Mouse (Mus musculus): ENCODE measurements at regions not wholly inside any gene's neighbourhood (a gene's known extent, or its start where the extent isn't known, plus 50 kb on each side); places are given as distances from the start of the nearest gene placed in this dataset.

DNA sequence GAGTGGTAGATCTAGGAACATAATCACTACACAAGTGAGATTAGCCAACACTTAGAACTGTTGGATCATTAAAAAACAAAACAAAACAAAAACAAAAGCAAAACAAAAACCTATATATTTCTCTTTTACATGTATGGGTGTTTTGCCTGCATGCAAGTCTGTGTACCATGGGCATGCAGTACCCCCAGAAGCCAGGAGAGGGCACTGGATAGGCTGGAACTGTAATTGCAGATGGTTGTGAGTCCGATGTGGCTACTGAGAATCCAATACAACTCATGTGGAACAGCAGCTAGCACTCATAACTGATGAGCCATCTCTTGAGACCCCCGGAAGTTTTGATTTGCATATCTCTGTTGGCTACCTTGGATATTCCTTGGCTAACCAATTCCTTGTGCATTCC, 148.6 kb upstream of the Slc38a2 start:
- no peak overlapping the region for H3K4me3 ChIP-seq (ENCODE audit: insufficient read depth, poor library complexity, severe bottlenecking)
- no peak for TF ChIP-seq USF1 (IDR thresholded peaks at IDR 0.05; ENCODE audit: low read depth)
- peak; percentile 6 for TF ChIP-seq CTCF (IDR thresholded peaks at IDR 0.05; ENCODE audit: control insufficient read depth, insufficient read depth, insufficient read length)
- no peak for TF ChIP-seq MYOD1 (IDR thresholded peaks at IDR 0.05; ENCODE audit: control insufficient read depth, insufficient read length, low read depth)
- TF ChIP-seq MYOG (IDR thresholded peaks at IDR 0.05; ENCODE audit: control insufficient read depth, extremely low read depth, insufficient read length), result no peak
- no peaks in the 10 kb centered on the region for H3K36me3 ChIP-seq (ENCODE audit: control insufficient read depth, insufficient read depth)
- no peaks in the 10 kb centered on the region for H3K27me3 ChIP-seq (ENCODE audit: control insufficient read depth, insufficient read depth, insufficient read length)
- H3ac ChIP-seq (ENCODE audit: control insufficient read depth, insufficient read length, low read depth), result no peak overlapping the region
- no peaks in the 10 kb centered on the region for H3K79me3 ChIP-seq (ENCODE audit: low read depth)
- H3K79me2 ChIP-seq (ENCODE audit: control insufficient read depth, insufficient read depth), result no peaks in the 10 kb centered on the region

- Histone ChIP-seq H3K79me2 (ENCODE audit: control insufficient read depth, insufficient read depth) (no peaks in the 10 kb centered on the region), H3K79me3 (ENCODE audit: low read depth) (no peaks in the 10 kb centered on the region), H3K27me3 (ENCODE audit: control insufficient read depth, insufficient read depth, insufficient read length) (no peaks in the 10 kb centered on the region), H3K36me3 (ENCODE audit: control insufficient read depth, insufficient read depth) (no peaks in the 10 kb centered on the region), H3ac (ENCODE audit: control insufficient read depth, insufficient read length, low read depth) (no peak overlapping the region), H3K4me3 (ENCODE audit: insufficient read depth, poor library complexity, severe bottlenecking) (no peak overlapping the region)
- no peak for TF ChIP-seq MYOG (IDR thresholded peaks at IDR 0.05; ENCODE audit: control insufficient read depth, extremely low read depth, insufficient read length)
- TF ChIP-seq CTCF (IDR thresholded peaks at IDR 0.05; ENCODE audit: control insufficient read depth, insufficient read depth, insufficient read length), result no peak
- TF ChIP-seq FOSL1 (IDR thresholded peaks at IDR 0.05; ENCODE audit: insufficient read depth, low read length, poor library complexity, severe bottlenecking), result no peak
- no peak for TF ChIP-seq MAX (IDR thresholded peaks at IDR 0.05)
- TF ChIP-seq CEBPB (IDR thresholded peaks at IDR 0.05; ENCODE audit: low read depth), result no peak
- no peak for TF ChIP-seq MYOD1 (IDR thresholded peaks at IDR 0.05; ENCODE audit: control insufficient read depth, insufficient read length, low read depth)
- no peak for TF ChIP-seq USF1 (IDR thresholded peaks at IDR 0.05; ENCODE audit: low read depth)
These were observed 145.7 kb upstream of the Slc38a2 start for GRCm38 (mm10) chr15:96845221-96845620.

- no peaks in the 10 kb centered on the region for H3K79me2 ChIP-seq (ENCODE audit: control insufficient read depth, insufficient read depth)
- no peaks in the 10 kb centered on the region for H3K27me3 ChIP-seq (ENCODE audit: control insufficient read depth, insufficient read depth, insufficient read length)
- TF ChIP-seq MAX (IDR thresholded peaks at IDR 0.05), result no peak
- TF ChIP-seq USF1 (IDR thresholded peaks at IDR 0.05; ENCODE audit: low read depth), result no peak
- TF ChIP-seq CEBPB (IDR thresholded peaks at IDR 0.05; ENCODE audit: low read depth), result no peak
- TF ChIP-seq FOSL1 (IDR thresholded peaks at IDR 0.05; ENCODE audit: insufficient read depth, low read length, poor library complexity, severe bottlenecking), result no peak
- TF ChIP-seq CTCF (IDR thresholded peaks at IDR 0.05; ENCODE audit: control insufficient read depth, insufficient read depth, insufficient read length), result no peak
- no peak for TF ChIP-seq MYOG (IDR thresholded peaks at IDR 0.05; ENCODE audit: control insufficient read depth, extremely low read depth, insufficient read length)
- no peak for TF ChIP-seq MYOD1 (IDR thresholded peaks at IDR 0.05; ENCODE audit: control insufficient read depth, insufficient read length, low read depth)
- no peaks in the 10 kb centered on the region for H3K79me3 ChIP-seq (ENCODE audit: low read depth)
- no peak overlapping the region for H3ac ChIP-seq (ENCODE audit: control insufficient read depth, insufficient read length, low read depth)
- no peaks in the 10 kb centered on the region for H3K36me3 ChIP-seq (ENCODE audit: control insufficient read depth, insufficient read depth)
- H3K4me3 ChIP-seq (ENCODE audit: insufficient read depth, poor library complexity, severe bottlenecking), result no peak overlapping the region
These were observed 144.8 kb upstream of the Slc38a2 start for GRCm38 (mm10) chr15:96844290-96844689.

DNA sequence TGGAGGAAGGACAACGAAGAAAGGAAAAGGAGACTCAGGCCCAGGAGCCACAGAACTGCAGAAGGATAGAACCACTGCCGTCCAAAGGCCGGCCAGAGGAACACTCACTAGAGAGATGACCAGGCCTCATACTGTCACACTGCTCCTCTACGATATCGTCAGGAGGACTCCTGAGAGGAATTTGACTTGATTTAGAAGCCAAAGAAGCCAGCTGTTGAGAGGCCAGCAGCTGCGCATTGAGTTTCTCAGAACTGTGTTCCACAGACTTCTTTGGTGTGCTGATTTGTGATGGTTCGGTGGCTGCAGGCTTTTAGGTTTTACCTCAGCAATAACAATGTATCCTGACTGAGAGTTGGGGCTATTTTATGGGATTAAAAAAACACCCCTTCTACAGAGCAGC, 144.1 kb upstream of the Slc38a2 start:
- Histone ChIP-seq H3K79me2 (ENCODE audit: control insufficient read depth, insufficient read depth) (no peaks in the 10 kb centered on the region), H3K79me3 (ENCODE audit: low read depth) (no peaks in the 10 kb centered on the region), H3K36me3 (ENCODE audit: control insufficient read depth, insufficient read depth) (no peaks in the 10 kb centered on the region), H3K27me3 (ENCODE audit: control insufficient read depth, insufficient read depth, insufficient read length) (no peaks in the 10 kb centered on the region), H3K4me3 (ENCODE audit: insufficient read depth, poor library complexity, severe bottlenecking) (no peak overlapping the region), H3ac (ENCODE audit: control insufficient read depth, insufficient read length, low read depth) (no peak overlapping the region)
- TF ChIP-seq USF1 (IDR thresholded peaks at IDR 0.05; ENCODE audit: low read depth) (no peak), CTCF (IDR thresholded peaks at IDR 0.05; ENCODE audit: control insufficient read depth, insufficient read depth, insufficient read length) (no peak), MYOG (IDR thresholded peaks at IDR 0.05; ENCODE audit: control insufficient read depth, extremely low read depth, insufficient read length) (no peak), MAX (IDR thresholded peaks at IDR 0.05) (no peak), CEBPB (IDR thresholded peaks at IDR 0.05; ENCODE audit: low read depth) (no peak), FOSL1 (IDR thresholded peaks at IDR 0.05; ENCODE audit: insufficient read depth, low read length, poor library complexity, severe bottlenecking) (no peak), MYOD1 (IDR thresholded peaks at IDR 0.05; ENCODE audit: control insufficient read depth, insufficient read length, low read depth) (no peak)

GRCm38 (mm10) chr15:96842881-96843280, 143.4 kb upstream of the Slc38a2 start:
- no peaks in the 10 kb centered on the region for H3K27me3 ChIP-seq (ENCODE audit: control insufficient read depth, insufficient read depth, insufficient read length)
- H3K79me3 ChIP-seq (ENCODE audit: low read depth), result no peaks in the 10 kb centered on the region
- no peak overlapping the region for H3ac ChIP-seq (ENCODE audit: control insufficient read depth, insufficient read length, low read depth)
- H3K79me2 ChIP-seq (ENCODE audit: control insufficient read depth, insufficient read depth), result no peaks in the 10 kb centered on the region
- H3K4me3 ChIP-seq (ENCODE audit: insufficient read depth, poor library complexity, severe bottlenecking), result no peak overlapping the region
- no peaks in the 10 kb centered on the region for H3K36me3 ChIP-seq (ENCODE audit: control insufficient read depth, insufficient read depth)
- no peak for TF ChIP-seq MAX (IDR thresholded peaks at IDR 0.05)

DNA sequence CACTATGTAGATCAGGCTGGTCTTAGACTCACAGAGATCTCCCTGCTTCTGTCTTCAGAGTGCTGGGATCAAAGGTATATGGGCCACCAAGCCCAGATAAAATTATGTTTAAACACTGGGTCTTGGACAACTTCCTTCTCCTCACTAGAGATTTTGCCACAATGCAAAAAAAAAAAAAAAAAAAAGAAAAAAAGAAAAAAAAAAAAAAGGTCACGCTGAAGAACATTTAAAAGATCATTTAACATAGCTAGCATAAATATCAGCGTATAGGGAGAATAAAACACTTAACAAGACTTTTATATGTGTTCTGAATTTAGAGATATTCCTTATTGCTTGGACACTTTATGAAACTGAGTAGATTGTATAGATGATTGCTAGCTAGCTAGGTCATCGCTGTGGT, 137.1 kb upstream of the Slc38a2 start:
- H3K36me3 ChIP-seq (ENCODE audit: control insufficient read depth, insufficient read depth), result no peaks in the 10 kb centered on the region
- no peak for TF ChIP-seq CEBPB (IDR thresholded peaks at IDR 0.05; ENCODE audit: low read depth)
- no peak for TF ChIP-seq FOSL1 (IDR thresholded peaks at IDR 0.05; ENCODE audit: insufficient read depth, low read length, poor library complexity, severe bottlenecking)
- no peak for TF ChIP-seq USF1 (IDR thresholded peaks at IDR 0.05; ENCODE audit: low read depth)
- no peak for TF ChIP-seq MYOD1 (IDR thresholded peaks at IDR 0.05; ENCODE audit: control insufficient read depth, insufficient read length, low read depth)
- TF ChIP-seq MYOG (IDR thresholded peaks at IDR 0.05; ENCODE audit: control insufficient read depth, extremely low read depth, insufficient read length), result no peak
- TF ChIP-seq CTCF (IDR thresholded peaks at IDR 0.05; ENCODE audit: control insufficient read depth, insufficient read depth, insufficient read length), result no peak
- no peak for TF ChIP-seq MAX (IDR thresholded peaks at IDR 0.05)
- no peak overlapping the region for H3K4me3 ChIP-seq (ENCODE audit: insufficient read depth, poor library complexity, severe bottlenecking)
- no peaks in the 10 kb centered on the region for H3K79me3 ChIP-seq (ENCODE audit: low read depth)
- no peak overlapping the region for H3ac ChIP-seq (ENCODE audit: control insufficient read depth, insufficient read length, low read depth)
- no peaks in the 10 kb centered on the region for H3K27me3 ChIP-seq (ENCODE audit: control insufficient read depth, insufficient read depth, insufficient read length)
- no peaks in the 10 kb centered on the region for H3K79me2 ChIP-seq (ENCODE audit: control insufficient read depth, insufficient read depth)
